Mouse (Mus musculus) thymus, adult 2 months (tissue): ENCODE data around the gene Cradd.

Experiments used
- CTCF ChIP-seq: fragments of 200-500 bp; IDR thresholded peaks from 2 replicates; pipeline ENCODE4 v1.5.1; 2012; ENCODE audit warnings: mild to moderate bottlenecking, control low read depth, low read length, moderate library complexity, borderline replicate concordance; ENCODE audit not compliant: control insufficient read depth, poor library complexity, insufficient read depth; ENCODE audit errors: extremely low read depth
- POLR2A ChIP-seq: fragments of 200-500 bp; IDR thresholded peaks from 2 replicates; pipeline ENCODE4 v1.6.1; 2012; ENCODE audit warnings: mild to moderate bottlenecking, low read length, control low read depth, moderate library complexity; ENCODE audit not compliant: control insufficient read depth, poor library complexity, insufficient read depth; ENCODE audit errors: extremely low read depth

GRCm38 (mm10) chr10:95262388-95262787 lies 61.5 kb downstream of the Cradd start:
- TF ChIP-seq CTCF, result no peak
- TF ChIP-seq POLR2A, result no peak
